Mouse (Mus musculus) CH12.LX (cell line): Measurements from ENCODE around the gene Tmem231. TPM values are rescaled to one million over a fixed set of nuclear protein-coding genes. Genes with fewer than 3 reads are reported as not detected.

Experiments
- DNase-seq: peaks from one replicate; pipeline ENCODE4 v3.0.0-alpha.2; 2013; ENCODE audit errors: extremely low read depth
- H3K27ac ChIP-seq: 2 replicates; pipeline ENCODE4 v1.5.1; 2012; ENCODE audit warnings: low read depth, mild to moderate bottlenecking, control low read depth, moderate library complexity; ENCODE audit not compliant: insufficient read depth
- H3K27me3 ChIP-seq: replicated peaks from 2 replicates; pipeline ENCODE3; 2012; ENCODE audit warnings: inconsistent platforms
- H3K36me3 ChIP-seq, 2 experiments: replicated peaks in 1 of 2; 2 replicates each; pipeline versions ENCODE3 to v1.6.1; 2012; ENCODE audit warnings: inconsistent platforms in 1 of 2, low read length in 1 of 2, mild to moderate bottlenecking in 1 of 2, mixed read lengths in 1 of 2, moderate library complexity in 1 of 2; ENCODE audit not compliant: control insufficient read depth in 1 of 2, insufficient read depth in 1 of 2
- H3K4me1 ChIP-seq, 2 experiments: 2 replicates each; pipeline ENCODE4 v1.6.1; 2012; ENCODE audit warnings: inconsistent platforms in 1 of 2, moderate library complexity in 1 of 2; ENCODE audit not compliant: insufficient read depth in 2 of 2, control insufficient read depth in 1 of 2
- H3K4me2 ChIP-seq: 2 replicates; pipeline ENCODE4 v1.6.1; 2012; ENCODE audit warnings: low read depth, mild to moderate bottlenecking, control low read depth; ENCODE audit not compliant: poor library complexity, insufficient read depth, severe bottlenecking
- H3K4me3 ChIP-seq, 3 experiments: fragments of 150-350 bp in 1 of 3; sonication (generic) in 1 of 3; replicated peaks in 1 of 3; 2 replicates each; pipeline versions ENCODE3 to v1.5.1; 2011 to 2012; ENCODE audit warnings: low read depth in 2 of 3, low read length in 2 of 3, mild to moderate bottlenecking in 2 of 3, moderate library complexity in 2 of 3, control low read depth in 1 of 3, improper control_type of control experiment in 1 of 3, inconsistent platforms in 1 of 3, mixed read lengths in 1 of 3; ENCODE audit not compliant: poor library complexity in 1 of 3
- H3K79me2 ChIP-seq: replicated peaks from 2 replicates; pipeline ENCODE4 v1.6.1; 2012; ENCODE audit warnings: mild to moderate bottlenecking, moderate library complexity; ENCODE audit not compliant: control insufficient read depth, poor library complexity, insufficient read depth, severe bottlenecking; ENCODE audit errors: extremely low read depth
- H3K9ac ChIP-seq: 2 replicates; pipeline ENCODE4 v1.6.1; 2012; ENCODE audit warnings: low read depth, mild to moderate bottlenecking, control low read depth, moderate library complexity; ENCODE audit not compliant: insufficient read depth
- H3K9me3 ChIP-seq: replicated peaks from 2 replicates; pipeline ENCODE3; 2012; ENCODE audit warnings: low read length, inconsistent platforms, mixed read lengths
- CTCF ChIP-seq, 2 experiments: IDR thresholded peaks in 1 of 2; conservative IDR thresholded peaks in 1 of 2; 2 replicates each; pipeline ENCODE4 v1.5.1; 2011 to 2012; ENCODE audit warnings: low read depth in 2 of 2, low read length in 2 of 2, improper control_type of control experiment in 1 of 2, inconsistent platforms in 1 of 2, mild to moderate bottlenecking in 1 of 2, moderate library complexity in 1 of 2
- ELF1 ChIP-seq: IDR thresholded peaks from 2 replicates; pipeline ENCODE4 v1.6.1; 2014; ENCODE audit warnings: low read depth, mild to moderate bottlenecking, inconsistent platforms, low read length, improper control_type of control experiment
- EP300 ChIP-seq: IDR thresholded peaks from 2 replicates; pipeline ENCODE4 v1.6.1; 2011; ENCODE audit warnings: low read length, improper control_type of control experiment
- GABPA ChIP-seq: IDR thresholded peaks from 2 replicates; pipeline ENCODE4 v1.6.1; 2012; ENCODE audit warnings: low read depth, low read length, improper control_type of control experiment, inconsistent platforms; ENCODE audit not compliant: insufficient replicate concordance
- KAT2A ChIP-seq: IDR thresholded peaks from 2 replicates; pipeline ENCODE4 v1.6.1; 2012; ENCODE audit warnings: low read length, improper control_type of control experiment, inconsistent platforms; ENCODE audit not compliant: insufficient replicate concordance
- MAX ChIP-seq: IDR thresholded peaks from 2 replicates; pipeline ENCODE4 v1.6.1; 2011; ENCODE audit warnings: low read length, improper control_type of control experiment
- MYC ChIP-seq: IDR thresholded peaks from 2 replicates; pipeline ENCODE4 v1.6.1; 2011; ENCODE audit warnings: low read depth, mild to moderate bottlenecking, improper control_type of control experiment, low read length
- POLR2A ChIP-seq: IDR thresholded peaks from 2 replicates; pipeline ENCODE4 v1.6.1; 2011; ENCODE audit warnings: low read depth, mild to moderate bottlenecking, improper control_type of control experiment, low read length
- POLR2AphosphoS2 ChIP-seq: IDR thresholded peaks from 2 replicates; pipeline ENCODE4 v1.6.1; 2011; ENCODE audit warnings: low read depth, low read length, improper control_type of control experiment
- SMC3 ChIP-seq: IDR thresholded peaks from 2 replicates; pipeline ENCODE4 v1.6.1; 2011; ENCODE audit warnings: low read depth, low read length, improper control_type of control experiment
- TBP ChIP-seq: conservative IDR thresholded peaks from 2 replicates; pipeline ENCODE4 v1.6.1; 2011; ENCODE audit warnings: low read depth, low read length, improper control_type of control experiment
- UBTF ChIP-seq: IDR thresholded peaks from 2 replicates; pipeline ENCODE4 v1.6.1; 2012; ENCODE audit warnings: low read depth, mild to moderate bottlenecking, inconsistent platforms, low read length, improper control_type of control experiment, moderate library complexity
- ZKSCAN1 ChIP-seq: IDR thresholded peaks from 2 replicates; pipeline ENCODE4 v1.6.1; 2012; ENCODE audit warnings: low read depth, inconsistent platforms, low read length, improper control_type of control experiment, borderline replicate concordance
- dilution Hi-C: fragments of 300-500 bp; cut with MboI; formaldehyde crosslinking; loops from 2 replicates; pipeline ENCODE4 v1.14.3; 2020; ENCODE audit warnings: low sequenced_read_pairs; ENCODE audit not compliant: extremely low pct_unique_long_range_greater_than_20kb, extremely low pct_ligation_motif_present
- in situ Hi-C: fragments of 300-500 bp; cut with MboI; formaldehyde crosslinking; loops from 3 replicates; pipeline ENCODE4 v1.14.3; 2019; ENCODE audit warnings: low sequenced_read_pairs, low pct_ligation_motif_present, low pct_unique_long_range_greater_than_20kb, mixed read lengths
- polyA plus RNA-seq: library from polyadenylated mRNA; unstranded; fragments of >175 nt; gene quantifications from 2 replicates; pipeline ENCODE4 v1.2.1, GENCODE M21; 2012; ENCODE audit warnings: low read depth; ENCODE audit not compliant: insufficient read length
- total RNA-seq, 2 experiments: library from RNA; depleted of rRNA; stranded (reverse); fragments of 300-350 nt in 1 of 2; fragments of >200 nt in 1 of 2; gene quantifications; 2 replicates each; pipeline ENCODE4 v1.2.3; 2012 to 2014

Gene Tmem231
- total and polyA plus RNA-seq, 3 experiments = 3.5 to 4.3 (median 3.6) TPM

DNA sequence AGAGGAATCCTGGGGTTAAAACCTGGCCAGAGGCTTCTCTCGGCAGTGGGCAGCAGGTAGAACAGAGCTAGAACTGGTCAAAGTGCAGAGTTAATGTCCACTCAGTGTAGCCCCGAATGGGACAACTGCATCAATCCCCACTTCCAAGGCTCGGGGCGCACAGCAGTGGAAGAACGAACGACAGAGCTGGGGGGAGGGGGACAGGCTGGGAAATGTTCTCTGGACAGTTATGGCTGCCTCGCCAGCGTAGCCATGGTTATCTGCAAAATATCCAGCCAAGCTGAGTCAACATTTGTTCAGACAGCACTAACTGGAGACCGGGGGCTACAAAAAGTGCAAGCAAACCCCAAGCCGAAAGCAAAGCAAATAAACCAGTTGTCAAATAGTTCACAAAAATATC, 44.5 kb upstream of the Tmem231 start:
- peaks cover 45 to 87% of the 10 kb centered on the region in 2 experiments for H3K36me3 ChIP-seq
- H3K27ac ChIP-seq = no peak overlapping the region
- H3K9me3 ChIP-seq = peaks cover 25% of the 10 kb centered on the region
- H3K27me3 ChIP-seq = no peaks in the 10 kb centered on the region
- DNase-seq = no peak
- TF ChIP-seq CTCF (conservative IDR thresholded peaks at IDR 0.05 in 1 of 2, IDR thresholded peaks at IDR 0.05 in 1 of 2; ENCODE audit: low read depth in 2 of 2, low read length in 2 of 2) (no peak), KAT2A (no peak), POLR2AphosphoS2 (no peak), POLR2A (no peak), ZKSCAN1 (no peak), MAX (no peak), MYC (no peak), ELF1 (no peak), EP300 (no peak)
- H3K4me1 ChIP-seq = peaks cover 0 to 9% of the 10 kb centered on the region in 2 experiments; a peak in 2 of 4 replicates
- no peak overlapping the region for H3K4me2 ChIP-seq
- dilution Hi-C loops (no loop called here), in situ Hi-C loops (no loop called here)
- no peaks in the 10 kb centered on the region for H3K79me2 ChIP-seq
- no peak overlapping the region for H3K9ac ChIP-seq
- H3K4me3 ChIP-seq = no peak overlapping the region

DNA sequence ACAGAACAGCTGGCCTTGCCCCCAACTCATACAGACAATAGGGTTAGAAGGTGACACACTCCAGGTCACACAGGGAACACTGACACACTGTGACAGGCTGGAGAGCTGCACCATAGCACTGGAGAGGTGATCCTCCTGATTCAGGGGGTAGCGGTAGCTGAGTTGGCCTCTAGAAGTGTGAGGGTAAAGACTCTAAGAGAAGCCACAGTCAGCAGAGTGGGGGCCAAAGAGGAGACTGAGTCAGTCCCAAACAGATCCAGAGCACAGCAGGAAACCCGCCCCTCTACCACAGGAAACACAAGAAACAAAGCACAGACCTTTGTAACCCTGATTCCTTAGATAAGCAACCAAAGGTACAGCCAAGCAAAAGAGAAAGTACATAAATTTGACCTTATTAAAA, 42.6 kb upstream of the Tmem231 start:
- Histone ChIP-seq H3K36me3 (peaks cover 50 to 85% of the 10 kb centered on the region in 2 experiments), H3K79me2 (no peaks in the 10 kb centered on the region), H3K27me3 (no peaks in the 10 kb centered on the region), H3K4me1 (peaks cover 0 to 6% of the 10 kb centered on the region in 2 experiments; a peak in 2 of 4 replicates), H3K9ac (no peak overlapping the region), H3K4me2 (no peak overlapping the region), H3K9me3 (peaks cover 26% of the 10 kb centered on the region), H3K27ac (no peak overlapping the region), H3K4me3 (no peak overlapping the region)
- dilution Hi-C loops (no loop called here), in situ Hi-C loops (no loop called here)
- DNase-seq = no peak
- no peak for TF ChIP-seq UBTF

DNA sequence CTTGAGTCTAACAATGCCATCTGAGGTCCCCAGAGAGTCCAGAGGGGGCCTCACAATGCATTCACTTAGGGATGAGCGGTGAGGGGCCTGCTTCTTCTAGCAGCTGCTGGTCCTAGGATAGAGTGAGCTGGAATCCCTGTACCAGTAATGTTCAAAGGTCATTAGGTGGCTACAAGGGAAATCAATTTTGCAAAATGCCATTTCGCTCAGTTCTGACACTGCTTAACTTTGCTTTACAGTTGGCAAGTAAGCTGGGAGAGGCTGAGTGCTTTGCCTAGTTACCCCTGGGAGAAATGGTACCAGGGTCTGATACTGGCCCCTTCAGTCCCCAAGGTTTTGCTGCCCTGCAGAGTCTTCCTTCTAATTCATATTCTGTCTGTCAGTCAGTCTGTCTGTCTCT, 42.0 kb upstream of the Tmem231 start:
- dilution Hi-C loops (no loop called here), in situ Hi-C loops (no loop called here)
- Histone ChIP-seq H3K9me3 (peaks cover 26% of the 10 kb centered on the region), H3K27ac (no peak overlapping the region), H3K79me2 (no peaks in the 10 kb centered on the region), H3K4me3 (no peak overlapping the region), H3K4me2 (no peak overlapping the region), H3K36me3 (peaks cover 51 to 85% of the 10 kb centered on the region in 2 experiments), H3K4me1 (peaks cover 0 to 6% of the 10 kb centered on the region in 2 experiments; a peak in 2 of 4 replicates), H3K27me3 (no peaks in the 10 kb centered on the region), H3K9ac (no peak overlapping the region)
- TF ChIP-seq SMC3 (no peak), GABPA (no peak), TBP (no peak)
- no peak for DNase-seq
